Mouse (Mus musculus) limb, embryonic 14.5 days (tissue): ENCODE results near the gene Fbxo7. TPM values are rescaled to one million over a fixed set of nuclear protein-coding genes. Genes with fewer than 3 reads are reported as not detected.

Experiments
- ATAC-seq: fragments of 200-750 bp; cut with Nextera tagmentation; 2 replicates; pipeline ENCODE4 v1.8.0; 2017; ENCODE audit warnings: low read depth, moderate number of reproducible peaks, moderate TSS enrichment; ENCODE audit not compliant: low FRiP score
- DNase-seq: peaks from one replicate; pipeline ENCODE4 v3.0.0-alpha.2; 2015; ENCODE audit warnings: low spot score
- H3K27ac ChIP-seq: fragments of 300-500 bp; sonication (generic); replicated peaks from 2 replicates; pipeline ENCODE4 v1.5.1; 2014; ENCODE audit warnings: low read depth, mild to moderate bottlenecking, low read length, moderate library complexity, mixed read lengths
- H3K27me3 ChIP-seq: fragments of 300-500 bp; sonication (generic); 2 replicates; pipeline ENCODE4 v1.6.1; 2014; ENCODE audit warnings: low read length, mixed read lengths; ENCODE audit not compliant: control insufficient read depth, insufficient read depth
- H3K36me3 ChIP-seq: fragments of 300-500 bp; sonication (generic); 2 replicates; pipeline ENCODE4 v1.6.1; 2014; ENCODE audit warnings: mild to moderate bottlenecking, low read length, moderate library complexity, mixed read lengths; ENCODE audit not compliant: control insufficient read depth, insufficient read depth
- H3K4me1 ChIP-seq: fragments of 300-500 bp; sonication (generic); 2 replicates; pipeline ENCODE4 v1.6.1; 2014; ENCODE audit warnings: antibody characterized with exemption, low read length, mixed read lengths; ENCODE audit not compliant: control insufficient read depth, insufficient read depth
- H3K4me2 ChIP-seq: fragments of 300-500 bp; sonication (generic); replicated peaks from 2 replicates; pipeline ENCODE4 v1.6.1; 2014; ENCODE audit warnings: low read depth, mild to moderate bottlenecking, low read length, moderate library complexity; ENCODE audit not compliant: severe bottlenecking
- H3K4me3 ChIP-seq: fragments of 300-500 bp; sonication (generic); replicated peaks from 2 replicates; pipeline ENCODE4 v1.5.1; 2014; ENCODE audit warnings: low read length
- H3K9ac ChIP-seq: fragments of 300-500 bp; sonication (generic); 2 replicates; pipeline ENCODE4 v1.6.1; 2014; ENCODE audit warnings: mild to moderate bottlenecking, low read depth, low read length, moderate library complexity; ENCODE audit not compliant: severe bottlenecking
- H3K9me3 ChIP-seq: fragments of 300-500 bp; sonication (generic); 2 replicates; pipeline ENCODE4 v1.6.1; 2016; ENCODE audit warnings: low read length; ENCODE audit not compliant: control insufficient read depth
- POLR2A ChIP-seq: fragments of 200-500 bp; IDR thresholded peaks from 2 replicates; pipeline ENCODE4 v1.8.0; 2012; ENCODE audit warnings: inconsistent platforms, mild to moderate bottlenecking, moderate library complexity, borderline replicate concordance; ENCODE audit not compliant: insufficient read depth, insufficient read length; ENCODE audit errors: extremely low read depth
- WGBS: fragments of 180-500 bp; shearing (Covaris S2); extraction: QIAGEN DNeasy Blood & Tissue Kit; methylation state at CpG from one replicate; pipeline ENCODE4 v1.1.7; 2014; 5-methylcytosine and 5-hydroxymethylcytosine counted together
- polyA plus RNA-seq, 2 experiments: library from polyadenylated mRNA; depleted of rRNA in 1 of 2; stranded (reverse) in 1 of 2; unstranded in 1 of 2; fragments of >200 nt; fragmentation: Nextera tagmentation in 1 of 2; extraction: Ambion mirVana in 1 of 2; gene quantifications; 2 replicates each; pipeline versions ENCODE4 v1.2.1 to v1.2.3; 2012 to 2014

Gene Fbxo7
- polyA plus RNA-seq, 2 experiments, result 32.4 to 33.7 TPM

DNA sequence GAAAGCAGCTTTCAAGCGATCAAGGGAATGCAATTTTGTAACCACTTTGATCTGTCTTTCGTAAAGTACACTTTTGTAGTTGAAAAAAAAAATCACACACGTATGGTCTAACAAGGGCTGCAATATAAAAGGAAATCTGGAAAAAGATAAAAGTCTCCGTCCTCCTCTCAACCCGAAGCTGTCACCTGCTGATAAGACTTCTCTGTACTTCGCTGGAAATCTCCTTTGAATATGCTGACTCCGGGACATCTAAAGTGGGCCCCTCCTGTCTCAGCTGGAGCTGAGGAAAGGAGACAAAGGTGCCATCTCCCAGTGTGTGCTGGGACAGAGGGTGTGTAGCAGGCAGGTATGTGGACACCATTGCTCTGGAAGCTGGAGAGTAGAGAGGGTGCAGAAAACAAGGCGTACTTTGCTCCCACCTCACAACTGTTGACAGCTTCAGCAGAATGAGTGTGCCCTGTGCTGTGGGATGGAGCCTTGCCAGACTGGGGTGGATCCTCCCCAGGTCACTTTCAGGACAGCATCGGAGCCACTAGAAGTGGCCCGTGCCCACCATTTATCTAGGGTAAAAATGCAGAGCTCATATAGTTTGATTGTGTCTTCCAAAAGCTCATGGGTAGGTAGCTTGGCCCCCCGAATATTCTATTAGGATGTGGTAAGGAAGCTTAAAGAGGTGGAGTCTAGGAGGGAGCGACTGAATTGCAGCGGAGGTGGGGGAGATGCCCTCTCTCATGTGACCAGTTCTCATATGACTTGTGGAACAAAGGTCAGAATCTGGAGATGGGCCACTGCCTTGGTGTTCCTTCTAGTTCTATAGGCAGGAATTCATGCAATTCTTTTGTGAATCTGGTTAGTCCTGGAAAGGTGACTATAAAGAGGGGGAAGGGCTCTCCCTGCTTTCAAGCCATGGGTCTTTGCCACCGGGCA, 71.6 kb downstream of the Fbxo7 start:
- no peak for ATAC-seq
- DNase-seq, result no peak
- Histone ChIP-seq H3K4me3 (no peak overlapping the region), H3K9me3 (no peaks in the 10 kb centered on the region), H3K9ac (no peak overlapping the region), H3K27me3 (no peaks in the 10 kb centered on the region), H3K4me2 (no peak overlapping the region), H3K27ac (no peak overlapping the region), H3K4me1 (no peaks in the 10 kb centered on the region), H3K36me3 (no peaks in the 10 kb centered on the region)
- TF ChIP-seq POLR2A, result no peak
- WGBS, result 63% methylated on average over 14 of the region's 14 CpGs

- ATAC-seq, result no peak
- DNase-seq, result no peak
- no peaks in the 10 kb centered on the region for H3K4me1 ChIP-seq
- no peak overlapping the region for H3K9ac ChIP-seq
- 78% methylated on average over 6 of the region's 6 CpGs for WGBS
- H3K9me3 ChIP-seq, result 0 out of 2 replicates have a peak, but pooled peaks cover 4% of the 10 kb centered on the region
- no peak overlapping the region for H3K4me3 ChIP-seq
- H3K27me3 ChIP-seq, result no peaks in the 10 kb centered on the region
- H3K36me3 ChIP-seq, result no peaks in the 10 kb centered on the region
- H3K27ac ChIP-seq, result no peak overlapping the region
- TF ChIP-seq POLR2A, result no peak
- H3K4me2 ChIP-seq, result no peak overlapping the region
Measured at GRCm38 (mm10) chr10:86098363-86098762, 76.6 kb downstream of the Fbxo7 start.

DNA sequence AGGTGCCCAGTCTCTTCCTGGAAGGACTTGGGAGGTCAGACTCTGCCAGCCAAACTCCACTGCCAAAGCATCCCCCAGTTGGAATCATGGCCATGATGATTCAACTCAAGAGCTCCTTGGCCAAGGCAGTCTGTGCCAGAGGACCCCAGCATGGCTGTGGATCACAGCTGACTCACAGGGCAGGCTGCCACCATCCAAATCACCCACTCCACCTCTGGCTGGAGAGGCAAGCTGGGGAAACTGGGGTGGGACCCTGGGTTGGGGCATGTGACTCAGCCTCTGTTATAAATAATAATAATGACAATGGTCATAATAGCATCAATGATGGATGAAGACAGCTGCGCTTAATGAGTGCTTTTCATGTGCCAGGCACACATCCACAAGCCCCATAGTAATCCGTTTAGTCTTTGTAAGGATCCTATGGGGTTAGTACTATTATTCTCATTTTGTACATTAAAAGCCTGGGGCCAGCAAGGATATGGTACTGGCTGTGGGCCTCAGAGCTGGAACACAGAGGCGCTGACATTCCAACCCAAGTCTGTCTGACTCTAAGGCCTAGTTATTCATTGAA, 78.6 kb downstream of the Fbxo7 start:
- TF ChIP-seq POLR2A, result no peak
- 80% methylated on average over 3 of the region's 3 CpGs for WGBS
- H3K4me2 ChIP-seq, result no peak overlapping the region
- H3K4me3 ChIP-seq, result no peak overlapping the region
- ATAC-seq (no peak), DNase-seq (no peak)
- no peaks in the 10 kb centered on the region for H3K36me3 ChIP-seq
- H3K9me3 ChIP-seq, result 0 out of 2 replicates have a peak, but pooled peaks cover 4% of the 10 kb centered on the region
- H3K27me3 ChIP-seq, result no peaks in the 10 kb centered on the region
- H3K9ac ChIP-seq, result no peak overlapping the region
- H3K27ac ChIP-seq, result no peak overlapping the region
- no peaks in the 10 kb centered on the region for H3K4me1 ChIP-seq

Other genes starting within 250 kb of the Fbxo7 start
- gene Pwp1, start 192.5 kb upstream of the Fbxo7 start, polyA plus RNA-seq (2012; rRNA removed), result 34.6 and 36.1 TPM in 2 replicates
- 76.0 and 76.2 TPM in 2 replicates for gene Pwp1, start 192.5 kb upstream of the Fbxo7 start, polyA plus RNA-seq (2014; fragmentation: Nextera tagmentation; extraction: Ambion mirVana)
- 37.8 and 43.3 TPM in 2 replicates for gene Prdm4, start 104.8 kb upstream of the Fbxo7 start, polyA plus RNA-seq (2012; rRNA removed)
- gene Prdm4, start 104.8 kb upstream of the Fbxo7 start, polyA plus RNA-seq (2014; fragmentation: Nextera tagmentation; extraction: Ambion mirVana), result 25.0 and 28.5 TPM in 2 replicates
- 0.24 and 0.28 TPM in 2 replicates for gene Ascl4, start 94.3 kb upstream of the Fbxo7 start, polyA plus RNA-seq (2012; rRNA removed)
- gene Ascl4, start 94.3 kb upstream of the Fbxo7 start, polyA plus RNA-seq (2014; fragmentation: Nextera tagmentation; extraction: Ambion mirVana), result 0.44 and 0.79 TPM in 2 replicates
- gene Rtcb, start 64.1 kb upstream of the Fbxo7 start, polyA plus RNA-seq (2012; rRNA removed), result 138 and 172 TPM in 2 replicates
- 174 and 182 TPM in 2 replicates for gene Rtcb, start 64.1 kb upstream of the Fbxo7 start, polyA plus RNA-seq (2014; fragmentation: Nextera tagmentation; extraction: Ambion mirVana)
- gene Bpifc, start 10.1 kb upstream of the Fbxo7 start, polyA plus RNA-seq (2012; rRNA removed), result 4.0 TPM in 2 replicates
- 6.3 and 9.4 TPM in 2 replicates for gene Bpifc, start 10.1 kb upstream of the Fbxo7 start, polyA plus RNA-seq (2014; fragmentation: Nextera tagmentation; extraction: Ambion mirVana)